Mouse (Mus musculus) liver, adult 2 months (tissue): ENCODE measurements around the gene Gcc2. TPM values are rescaled to one million over a fixed set of nuclear protein-coding genes. Genes with fewer than 3 reads are reported as not detected.
"Not testable (repeated sequence)": the region's sequence is repeated elsewhere in the genome, so short reads cannot be mapped to it uniquely, and the experiment has no call there.

Experiments
- DNase-seq: peaks from one replicate; pipeline ENCODE4 v3.0.0-alpha.2; 2011; ENCODE audit warnings: low read depth, low spot score; ENCODE audit errors: extremely low read depth
- H3K27ac ChIP-seq: fragments of 200-500 bp; replicated peaks from 2 replicates; pipeline ENCODE4 v1.5.1; 2012; ENCODE audit warnings: low read depth, mild to moderate bottlenecking, control low read depth, inconsistent platforms, low read length; ENCODE audit not compliant: insufficient read depth
- H3K27me3 ChIP-seq: fragments of 200-500 bp; 2 replicates; pipeline ENCODE4 v1.6.1; 2012; ENCODE audit warnings: mild to moderate bottlenecking, moderate library complexity, low read length, inconsistent platforms; ENCODE audit not compliant: control insufficient read depth, insufficient read depth
- H3K36me3 ChIP-seq: fragments of 200-500 bp; 2 replicates; pipeline ENCODE4 v1.6.1; 2012; ENCODE audit warnings: low read length, inconsistent platforms; ENCODE audit not compliant: control insufficient read depth, insufficient read depth
- H3K4me1 ChIP-seq: fragments of 200-500 bp; 2 replicates; pipeline ENCODE4 v1.6.1; 2011; ENCODE audit warnings: low read length; ENCODE audit not compliant: control insufficient read depth, insufficient read depth
- H3K4me3 ChIP-seq: fragments of 200-500 bp; 2 replicates; pipeline ENCODE4 v1.5.1; 2011; ENCODE audit warnings: low read depth, mild to moderate bottlenecking, control low read depth, low read length, moderate library complexity; ENCODE audit not compliant: insufficient read depth
- H3K79me2 ChIP-seq: fragments of 200-500 bp; 2 replicates; pipeline ENCODE4 v1.6.1; 2012; ENCODE audit warnings: inconsistent platforms, mild to moderate bottlenecking, low read length, moderate library complexity; ENCODE audit not compliant: control insufficient read depth, insufficient read depth
- H3K9ac ChIP-seq: fragments of 200-500 bp; 2 replicates; pipeline ENCODE4 v1.6.1; 2012; ENCODE audit warnings: low read depth, mild to moderate bottlenecking, control low read depth, inconsistent platforms, low read length
- CTCF ChIP-seq: fragments of 200-500 bp; IDR thresholded peaks from 2 replicates; pipeline ENCODE4 v1.5.1; 2011; ENCODE audit warnings: low read depth, low read length, control low read depth
- POLR2A ChIP-seq: fragments of 200-500 bp; IDR thresholded peaks from 2 replicates; pipeline ENCODE4 v1.6.1; 2011; ENCODE audit warnings: low read length, control low read depth; ENCODE audit not compliant: insufficient read depth; ENCODE audit errors: extremely low read depth
- WGBS: fragments of 180-500 bp; shearing (Covaris S2); methylation state at CpG from one replicate; pipeline ENCODE4 v1.1.7; 2018; 5-methylcytosine and 5-hydroxymethylcytosine counted together
- polyA plus RNA-seq: library from polyadenylated mRNA; depleted of rRNA; stranded (reverse); fragments of >200 nt; gene quantifications from 2 replicates; pipeline ENCODE4 v1.2.3, GENCODE M21; 2012
- total RNA-seq: library from RNA; depleted of rRNA; stranded (reverse); fragments of >200 nt; gene quantifications from 2 replicates; pipeline ENCODE4 v1.2.3, GENCODE M21; 2014

Gene Gcc2
- total and polyA plus RNA-seq, 2 experiments: 5.3 to 20.4 TPM

DNA sequence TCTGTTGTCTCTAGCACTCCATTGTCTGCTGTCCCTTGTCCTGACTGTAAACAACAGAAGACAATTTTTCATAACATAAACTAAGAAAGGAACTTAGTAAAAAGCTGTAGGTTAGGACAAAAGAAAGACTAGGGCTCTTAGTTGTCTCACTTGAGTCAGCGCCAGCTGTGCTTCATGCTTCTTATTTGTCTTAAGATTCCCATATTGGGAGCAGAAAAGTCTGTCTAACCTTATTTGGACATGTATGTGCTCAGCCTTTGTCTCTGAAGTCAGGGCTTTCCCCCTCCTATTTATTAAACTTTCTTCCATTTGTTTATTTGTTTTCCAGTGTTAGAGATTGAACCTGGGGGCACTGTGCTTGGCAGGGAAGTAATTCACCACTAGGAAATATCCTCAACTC is 80.9 kb downstream of the Gcc2 start:
- no peak for DNase-seq
- Histone ChIP-seq H3K9ac (no peak overlapping the region), H3K27me3 (no peaks in the 10 kb centered on the region), H3K36me3 (no peaks in the 10 kb centered on the region), H3K27ac (no peak overlapping the region), H3K4me1 (peaks cover under 1% of the 10 kb centered on the region; the same call in 1 of the 2 replicates), H3K4me3 (no peak overlapping the region), H3K79me2 (peaks cover 8% of the 10 kb centered on the region; the same call in 1 of the 2 replicates)
- 97% methylated on average over 1 of the region's 1 CpGs for WGBS
- TF ChIP-seq POLR2A (no peak), CTCF (no peak)

DNA sequence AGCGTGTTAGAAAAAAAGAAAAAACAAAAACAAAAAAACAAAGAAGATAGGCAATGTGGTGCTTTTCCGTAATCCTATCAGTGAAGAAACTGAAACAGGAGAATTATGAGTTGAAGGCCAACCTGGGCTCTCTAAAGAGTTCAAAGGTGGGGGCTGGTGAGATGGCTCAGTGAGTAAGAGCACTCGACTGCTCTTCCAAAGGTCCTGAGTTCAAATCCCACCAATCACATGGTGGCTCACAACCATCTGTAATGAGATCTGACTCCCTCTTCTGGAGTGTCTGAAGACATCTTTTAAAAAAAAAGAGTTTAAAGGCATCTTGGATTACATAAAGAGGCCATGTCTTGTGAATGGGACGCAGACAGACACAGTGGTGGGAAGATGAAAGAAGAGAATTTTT is 81.8 kb downstream of the Gcc2 start:
- not testable (repeated sequence) for H3K4me3 ChIP-seq, H3K79me2 ChIP-seq, H3K4me1 ChIP-seq, H3K27ac ChIP-seq, H3K36me3 ChIP-seq, H3K9ac ChIP-seq, H3K27me3 ChIP-seq, DNase-seq
- WGBS: 86% methylated on average over 4 of the region's 4 CpGs

DNA sequence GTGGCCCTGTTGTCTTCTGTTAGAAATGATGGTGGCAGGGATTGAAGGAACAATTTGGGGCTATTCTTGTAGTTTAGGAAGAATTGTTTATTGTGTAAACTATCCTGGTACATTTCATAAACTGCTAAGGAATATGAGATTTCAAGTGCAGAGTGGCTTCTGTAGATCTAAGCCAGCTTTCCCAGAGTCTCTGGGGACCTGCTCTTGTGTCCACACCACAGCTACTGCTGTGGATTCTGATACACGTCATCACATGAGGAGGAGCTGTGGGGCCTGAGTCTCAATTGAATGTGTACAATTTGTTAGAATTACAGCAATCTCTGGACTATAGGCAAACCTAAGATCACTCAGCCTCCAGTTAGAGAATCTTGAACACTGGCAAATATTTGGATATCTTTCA is 83.3 kb downstream of the Gcc2 start:
- no peak for DNase-seq
- H3K4me1 ChIP-seq: peaks cover 6% of the 10 kb centered on the region
- H3K36me3 ChIP-seq: no peaks in the 10 kb centered on the region
- H3K79me2 ChIP-seq: peaks cover 8% of the 10 kb centered on the region; the same call in 1 of the 2 replicates
- no peak overlapping the region for H3K27ac ChIP-seq
- TF ChIP-seq POLR2A: no peak
- no peak for TF ChIP-seq CTCF
- WGBS: 74% methylated on average over 1 of the region's 1 CpGs
- H3K9ac ChIP-seq: no peak overlapping the region
- H3K27me3 ChIP-seq: no peaks in the 10 kb centered on the region
- H3K4me3 ChIP-seq: no peak overlapping the region

GRCm38 (mm10) chr10:58341685-58342084 is 86.4 kb downstream of the Gcc2 start:
- no peak overlapping the region for H3K27ac ChIP-seq
- H3K79me2 ChIP-seq: peaks cover 2% of the 10 kb centered on the region; the same call in 1 of the 2 replicates
- H3K9ac ChIP-seq: no peak overlapping the region
- DNase-seq: peak; percentile 51
- no peaks in the 10 kb centered on the region for H3K36me3 ChIP-seq
- H3K4me1 ChIP-seq: peaks cover 6% of the 10 kb centered on the region
- 61% methylated on average over 2 of the region's 2 CpGs for WGBS
- no peak overlapping the region for H3K4me3 ChIP-seq
- TF ChIP-seq CTCF: no peak
- no peak for TF ChIP-seq POLR2A
- no peaks in the 10 kb centered on the region for H3K27me3 ChIP-seq

DNA sequence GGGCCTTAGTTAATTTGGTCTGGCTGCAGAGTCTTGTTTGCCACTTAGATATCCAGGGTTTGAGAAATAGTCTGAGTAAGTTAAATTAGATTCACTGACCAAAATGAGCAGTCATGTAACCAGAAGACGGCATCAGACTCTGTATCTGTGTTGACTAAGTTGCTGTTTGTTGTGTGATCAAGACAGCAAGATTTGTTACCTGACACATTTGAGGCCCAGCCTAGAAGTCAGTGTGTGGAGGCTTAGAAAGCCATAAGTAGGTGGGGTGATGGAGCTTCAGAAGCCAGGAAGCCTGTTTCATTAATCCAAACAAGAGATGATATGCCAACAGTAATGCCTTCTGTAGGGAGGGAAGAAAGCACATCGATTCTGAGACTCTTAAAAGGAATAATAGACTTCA is 86.9 kb downstream of the Gcc2 start:
- TF ChIP-seq CTCF (no peak), POLR2A (no peak)
- DNase-seq: no peak
- H3K4me3 ChIP-seq: no peak overlapping the region
- no peaks in the 10 kb centered on the region for H3K36me3 ChIP-seq
- H3K9ac ChIP-seq: no peak overlapping the region
- WGBS: 65% methylated on average over 2 of the region's 2 CpGs
- H3K4me1 ChIP-seq: peaks cover 6% of the 10 kb centered on the region
- H3K27ac ChIP-seq: peak overlapping the region; percentile 61; the same call in 1 of the 2 replicates
- H3K27me3 ChIP-seq: no peaks in the 10 kb centered on the region
- no peaks in the 10 kb centered on the region; the same call in 1 of the 2 replicates for H3K79me2 ChIP-seq

DNA sequence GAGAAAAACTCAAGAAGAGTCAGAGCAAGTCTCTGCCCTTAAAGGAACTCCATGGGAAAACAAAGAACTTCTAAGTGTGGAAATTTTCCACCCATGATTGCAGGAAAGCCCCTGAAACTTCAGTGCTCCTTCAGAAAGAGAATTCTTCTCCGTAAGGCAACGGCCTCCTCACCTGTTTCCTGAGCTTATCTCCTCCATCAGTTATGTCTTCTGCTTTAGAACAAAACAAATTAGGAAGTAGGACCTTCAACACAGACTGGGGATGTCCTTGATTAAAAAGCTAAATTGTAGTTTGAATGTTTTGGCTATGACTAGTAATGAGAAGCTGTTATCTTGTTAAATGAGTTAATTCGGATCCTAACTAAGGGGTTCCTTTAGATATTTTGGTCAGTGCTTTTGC is 88.3 kb downstream of the Gcc2 start:
- 78% methylated on average over 3 of the region's 3 CpGs for WGBS
- TF ChIP-seq POLR2A: no peak
- no peak for TF ChIP-seq CTCF
- no peaks in the 10 kb centered on the region; the same call in 1 of the 2 replicates for H3K79me2 ChIP-seq
- no peaks in the 10 kb centered on the region for H3K27me3 ChIP-seq
- DNase-seq: no peak
- no peak overlapping the region for H3K27ac ChIP-seq
- H3K4me3 ChIP-seq: no peak overlapping the region
- peaks cover 6% of the 10 kb centered on the region for H3K4me1 ChIP-seq
- no peak overlapping the region for H3K9ac ChIP-seq
- H3K36me3 ChIP-seq: no peaks in the 10 kb centered on the region
